Mouse (Mus musculus) hindbrain, embryonic 15.5 days (tissue): Measurements from ENCODE around the gene 2610001J05Rik. TPM values are rescaled to one million over a fixed set of nuclear protein-coding genes. Genes with fewer than 3 reads are reported as not detected.

ENCODE experiments used
- polyA plus RNA-seq: library from polyadenylated mRNA; unstranded; fragments of >200 nt; fragmentation: Nextera tagmentation; extraction: Ambion mirVana; gene quantifications from 2 replicates; pipeline ENCODE4 v1.2.1, GENCODE M21; 2015

The 2610001J05Rik gene
- polyA plus RNA-seq, 1 experiment from 2014 or later = 91.2 TPM

Other genes starting within 250 kb of the 2610001J05Rik start
- 19.2 and 19.8 TPM in 2 replicates for gene Bmt2, start 193.6 kb downstream of the 2610001J05Rik start, polyA plus RNA-seq
- gene Gpr85, start 31.6 kb downstream of the 2610001J05Rik start, polyA plus RNA-seq = 98.2 and 107 TPM in 2 replicates